Mouse (Mus musculus) left cerebral cortex, postnatal 14 days (tissue): ENCODE data around the gene Atp1a2. TPM values are rescaled to one million over a fixed set of nuclear protein-coding genes. Genes with fewer than 3 reads are reported as not detected.

ENCODE experiments used
- DNase-seq, 2 experiments: peaks; one replicate each; pipeline ENCODE4 v3.0.0; 2021 to 2022; ENCODE audit warnings: low spot score in 2 of 2, mixed read lengths in 1 of 2
- intact Hi-C: fragments of 180-260 bp; cut with DNase I; formaldehyde crosslinking; loops from one replicate; pipeline ENCODE4 v1.15.1; 2025
- total RNA-seq, 2 experiments: library from RNA; stranded (reverse); gene quantifications; 2 replicates each; pipeline ENCODE4 v1.2.3; 2021

The Atp1a2 gene
- total RNA-seq, 2 experiments from 2014 or later, result 571 to 592 TPM

DNA sequence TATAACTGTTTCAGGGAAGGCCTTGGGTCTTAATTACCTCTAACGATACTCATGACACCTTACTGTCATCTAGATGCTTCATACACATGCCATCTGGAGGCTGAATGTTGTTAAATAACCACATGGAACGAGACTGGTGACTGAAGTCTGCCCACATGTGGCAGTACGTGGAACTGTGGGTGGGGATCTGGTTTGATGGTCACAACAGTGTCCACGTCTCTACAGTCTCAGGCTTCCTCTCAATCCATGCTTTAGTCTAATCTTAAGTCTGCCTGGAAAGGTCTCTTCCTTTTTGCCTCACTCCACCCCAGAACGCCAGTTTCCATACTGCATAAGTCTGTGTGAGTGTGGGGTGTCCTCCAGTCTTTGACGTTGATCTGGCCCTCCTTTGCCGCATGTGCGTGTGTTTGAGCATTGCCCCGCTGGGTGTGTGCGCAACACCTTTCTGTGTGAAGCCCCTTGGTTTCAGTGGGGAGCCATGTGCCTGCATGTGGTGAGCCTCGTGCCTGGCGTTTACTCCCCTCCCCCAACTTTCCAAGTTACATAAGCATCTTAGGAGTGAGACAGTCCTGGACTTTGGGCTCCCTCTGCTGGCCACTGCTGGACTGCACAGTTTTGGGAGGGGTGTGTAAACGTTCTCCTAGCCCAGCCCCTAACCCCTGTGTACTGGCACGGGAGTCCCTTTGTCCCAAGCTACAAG is 12.0 kb upstream of the Atp1a2 start:
- DNase-seq, result peak; percentile 95 to 98
- intact Hi-C loops, result loop anchor here (2.0 to 10.0 kb wide), 3 partner anchors 163 to 265 kb away; partner anchors contain the start of gene Dcaf8

DNA sequence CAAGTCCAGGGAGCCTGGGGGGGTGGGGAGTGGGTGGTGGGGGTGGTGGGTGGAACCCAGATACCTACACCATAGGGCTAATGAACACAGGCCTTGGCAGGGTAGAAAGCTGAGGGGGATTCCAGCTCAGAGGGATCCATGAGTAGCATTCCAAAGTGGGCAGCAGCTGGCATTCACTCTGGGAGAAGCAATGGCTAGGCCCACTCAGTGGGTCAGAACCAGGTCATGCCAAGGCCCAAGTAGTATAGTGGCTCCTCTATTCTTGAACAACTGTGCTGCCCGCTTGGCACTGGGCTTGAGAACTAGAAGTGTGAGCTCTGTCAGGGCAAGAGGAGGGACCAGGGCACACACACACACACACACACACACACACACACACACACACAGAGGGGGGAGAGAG is 10.5 kb upstream of the Atp1a2 start:
- no peak for DNase-seq
- intact Hi-C loops, result no loop called here

DNA sequence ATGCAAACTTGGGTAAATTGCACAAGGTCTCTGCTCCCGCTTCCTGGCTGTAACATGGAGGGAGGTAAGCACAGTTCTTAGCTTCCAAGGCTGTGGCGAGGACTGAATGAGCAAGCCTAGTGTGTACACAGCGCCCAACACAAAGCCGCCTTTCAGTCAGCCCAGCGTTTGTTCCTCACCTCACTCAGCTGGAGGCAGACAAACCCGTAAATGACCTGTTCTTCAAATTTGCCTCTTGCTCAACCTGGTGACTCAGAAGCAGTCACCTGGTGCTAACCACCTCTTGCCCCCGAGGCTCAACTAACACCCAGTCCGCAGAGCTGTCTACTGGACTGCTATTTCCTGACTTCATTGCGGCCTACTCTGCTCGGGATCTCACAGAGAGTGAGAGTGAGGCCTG is 10.1 kb upstream of the Atp1a2 start:
- intact Hi-C loops, result no loop called here
- DNase-seq, result no peak

DNA sequence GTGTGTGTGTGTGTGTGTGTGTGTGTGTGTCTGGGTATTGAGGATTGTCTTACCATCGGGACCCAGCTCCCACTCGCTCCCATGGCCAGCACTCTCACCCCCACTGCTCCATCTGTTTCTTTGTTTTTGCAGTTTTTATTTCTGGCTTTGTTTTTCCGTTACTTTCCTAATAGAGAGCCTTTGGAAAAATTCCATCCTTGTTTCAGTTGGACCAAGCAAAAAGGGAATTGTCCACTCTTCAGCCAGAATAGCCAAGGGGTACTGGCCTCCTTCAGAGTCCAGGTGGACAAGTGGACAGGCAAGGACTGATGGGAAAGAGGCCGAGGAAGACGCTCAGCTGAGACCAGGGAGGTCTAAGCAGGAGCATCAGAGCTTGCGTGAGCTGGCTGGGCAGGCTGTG is 9.0 kb upstream of the Atp1a2 start:
- DNase-seq, result no peak
- intact Hi-C loops, result no loop called here

DNA sequence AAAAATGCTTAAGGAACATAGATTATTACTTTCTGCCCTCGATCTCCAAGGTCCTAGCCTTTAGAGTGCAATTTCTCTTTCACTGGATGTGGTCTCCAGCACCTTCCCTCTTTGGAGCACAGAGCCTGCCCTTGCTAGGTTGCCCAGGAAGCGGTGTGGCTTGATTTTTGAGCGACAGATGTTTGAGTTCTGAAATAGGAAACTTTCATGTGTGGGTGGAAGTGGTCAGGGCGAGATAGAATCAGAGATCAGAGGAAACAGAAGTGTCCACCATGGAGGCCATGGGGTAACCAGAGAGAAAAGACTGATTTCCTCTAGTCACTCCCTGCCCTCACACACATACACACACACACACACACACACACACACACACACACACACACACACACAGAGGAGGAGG is 8.3 kb upstream of the Atp1a2 start:
- intact Hi-C loops, result no loop called here
- no peak for DNase-seq

DNA sequence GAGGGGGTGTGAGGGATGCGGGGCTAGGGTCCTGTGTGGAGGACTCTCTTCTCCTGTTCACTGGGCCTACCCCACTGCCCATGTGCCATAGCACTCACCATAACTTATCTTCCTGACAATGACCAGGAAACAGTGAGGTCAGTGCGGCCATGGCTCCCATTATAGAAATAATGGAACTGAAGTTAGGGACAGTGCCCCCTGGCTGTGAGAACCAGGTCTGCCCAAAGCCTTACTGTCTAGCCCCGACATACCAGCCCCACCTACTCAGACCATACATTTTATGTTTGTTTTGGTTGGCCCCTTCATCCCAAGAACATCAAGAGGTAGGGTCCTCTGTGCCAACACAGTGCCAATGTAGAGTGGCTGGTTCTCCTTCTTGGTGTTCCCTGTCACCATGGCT is 7.8 kb upstream of the Atp1a2 start:
- no peak for DNase-seq
- intact Hi-C loops, result no loop called here

DNA sequence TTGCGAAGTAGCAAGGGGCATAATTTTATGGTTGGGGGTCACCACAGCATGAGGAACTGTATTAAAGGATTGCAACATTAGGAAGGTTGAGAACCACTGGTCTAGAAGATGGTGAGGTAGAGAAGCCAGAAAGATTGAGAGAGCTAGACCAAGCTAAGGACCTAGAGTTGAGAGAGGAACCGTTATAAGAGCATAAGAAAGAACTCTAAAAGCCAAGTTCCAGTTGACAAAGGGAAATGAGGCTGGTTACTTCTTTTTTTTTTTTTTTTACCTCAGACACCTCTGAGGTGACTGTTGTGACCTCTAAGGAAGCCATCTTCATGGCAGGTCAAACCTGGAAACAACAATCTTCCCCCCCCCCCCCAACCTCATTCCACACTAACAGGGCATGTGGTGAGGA is 7.3 kb upstream of the Atp1a2 start:
- intact Hi-C loops, result no loop called here
- DNase-seq, result no peak

DNA sequence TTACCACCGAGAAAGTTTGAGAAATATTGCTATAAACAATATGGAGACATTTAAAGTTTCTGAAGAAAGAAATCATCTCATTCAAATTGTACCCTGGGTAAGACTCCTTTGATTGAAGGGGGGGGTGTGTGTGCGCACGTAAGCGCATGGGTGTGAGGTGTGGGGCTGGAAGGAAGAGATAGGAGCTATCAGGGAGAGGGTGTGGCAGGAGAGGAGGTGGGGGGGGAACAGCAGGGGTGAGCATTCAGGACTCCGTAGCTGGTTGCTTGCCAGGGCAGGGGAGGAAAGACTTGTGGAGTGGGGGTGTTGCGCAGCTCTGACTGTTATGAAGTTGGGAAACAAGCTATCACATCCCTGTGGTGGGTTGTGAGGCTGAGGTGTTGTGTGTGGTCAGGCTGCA is 6.6 kb upstream of the Atp1a2 start:
- intact Hi-C loops, result no loop called here
- DNase-seq, result no peak

DNA sequence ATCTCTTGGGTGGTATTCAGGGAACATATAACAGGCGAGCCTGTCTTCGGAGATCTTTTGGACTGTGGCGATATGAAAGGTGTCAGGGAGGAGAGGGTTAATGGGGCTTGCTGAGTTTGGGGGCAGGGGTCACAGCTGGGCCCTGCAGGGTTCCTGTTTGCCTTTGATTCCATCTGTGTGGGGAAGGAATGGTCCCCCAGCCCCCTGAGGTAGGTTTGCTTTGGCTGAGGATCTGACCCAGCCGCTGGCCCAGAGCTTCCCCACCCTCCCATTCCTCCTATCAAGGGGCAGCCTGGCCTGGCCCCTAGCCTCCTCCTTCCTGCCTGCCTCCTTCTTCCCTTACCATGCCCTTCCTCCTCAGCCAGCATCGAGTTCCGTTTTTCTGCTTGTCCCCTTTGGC is 5.0 kb upstream of the Atp1a2 start:
- no peak for DNase-seq
- intact Hi-C loops, result no loop called here

DNA sequence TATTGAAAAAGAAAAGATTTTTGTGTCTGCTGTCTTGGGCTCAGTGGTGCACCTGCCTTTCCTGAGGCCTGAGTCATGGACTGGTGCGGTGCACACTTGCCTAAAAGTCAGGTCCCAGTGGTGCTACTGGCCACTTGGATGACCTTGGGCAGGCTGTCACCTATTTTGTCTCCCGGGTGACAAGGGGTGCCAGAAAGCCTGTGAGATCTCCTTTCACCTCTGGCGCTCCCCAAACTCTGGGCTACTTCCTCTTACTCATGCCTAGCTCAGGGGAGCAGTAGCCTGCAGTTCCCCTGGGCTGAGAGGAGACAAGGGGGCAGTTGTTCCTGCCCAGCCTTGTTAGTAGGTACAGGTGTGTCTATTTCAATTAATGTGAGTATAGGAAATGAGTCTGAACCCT is 4.4 kb upstream of the Atp1a2 start:
- DNase-seq, result no peak
- intact Hi-C loops, result no loop called here

DNA sequence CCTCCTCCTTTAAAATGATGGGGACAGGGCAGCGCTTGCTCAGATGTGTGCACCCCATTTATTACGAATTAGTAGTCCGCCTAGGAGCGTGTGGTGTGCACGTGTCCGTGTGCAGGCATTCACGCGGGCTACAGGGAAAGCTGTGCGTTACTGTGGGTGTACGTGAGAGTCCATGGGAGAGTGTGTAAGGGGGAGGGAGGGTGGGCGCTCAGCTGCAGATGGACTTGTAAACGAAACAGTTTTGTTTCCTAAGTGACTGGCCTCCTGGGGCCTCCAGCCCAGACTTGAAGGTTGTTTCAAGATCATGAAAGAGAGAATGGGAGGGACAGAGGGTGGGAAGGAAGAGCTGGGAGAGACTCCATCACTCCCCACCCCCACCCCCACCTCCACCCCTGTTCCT is 3.3 kb upstream of the Atp1a2 start:
- intact Hi-C loops, result no loop called here
- DNase-seq, result no peak

DNA sequence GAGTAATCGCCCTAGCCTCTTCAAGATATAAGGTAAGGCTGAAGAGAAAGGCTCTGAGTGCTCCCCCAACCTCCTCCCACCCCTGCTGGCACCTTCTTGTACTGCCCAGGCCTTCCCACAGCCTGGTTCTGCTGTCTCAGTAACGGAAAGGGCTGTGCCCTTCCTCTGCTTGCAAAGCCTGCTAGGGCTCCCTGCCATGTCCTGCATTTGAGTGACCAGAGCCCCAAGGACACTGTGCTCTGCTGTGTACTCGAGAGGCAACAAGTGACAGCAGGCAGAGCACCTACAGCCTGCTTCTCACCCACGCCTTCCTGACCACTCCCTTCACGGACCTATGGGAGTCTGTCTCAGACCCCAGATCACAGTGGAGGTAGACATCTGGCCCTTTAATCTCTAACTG is 2.4 kb upstream of the Atp1a2 start:
- intact Hi-C loops, result no loop called here
- DNase-seq, result no peak

DNA sequence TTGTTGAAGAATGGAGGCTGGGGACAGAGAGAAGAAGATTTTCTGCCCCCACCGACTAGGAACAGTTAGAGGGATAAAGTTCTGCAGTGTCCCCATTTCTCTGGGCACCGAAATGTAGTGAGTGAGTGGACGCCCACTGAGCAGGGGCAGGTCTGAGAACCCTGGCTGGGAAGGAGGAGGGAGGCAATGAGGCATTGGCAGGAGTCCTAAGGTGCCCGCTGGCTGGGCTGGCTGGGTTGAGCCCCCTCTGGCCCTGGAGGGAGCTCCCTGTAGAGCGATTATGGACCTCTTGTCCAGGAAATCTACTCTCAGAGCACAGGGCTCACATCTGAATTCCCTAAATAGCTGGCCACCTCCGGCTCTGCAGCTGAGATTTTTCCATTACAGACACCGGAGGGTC is 1.7 kb upstream of the Atp1a2 start:
- intact Hi-C loops, result no loop called here

DNA sequence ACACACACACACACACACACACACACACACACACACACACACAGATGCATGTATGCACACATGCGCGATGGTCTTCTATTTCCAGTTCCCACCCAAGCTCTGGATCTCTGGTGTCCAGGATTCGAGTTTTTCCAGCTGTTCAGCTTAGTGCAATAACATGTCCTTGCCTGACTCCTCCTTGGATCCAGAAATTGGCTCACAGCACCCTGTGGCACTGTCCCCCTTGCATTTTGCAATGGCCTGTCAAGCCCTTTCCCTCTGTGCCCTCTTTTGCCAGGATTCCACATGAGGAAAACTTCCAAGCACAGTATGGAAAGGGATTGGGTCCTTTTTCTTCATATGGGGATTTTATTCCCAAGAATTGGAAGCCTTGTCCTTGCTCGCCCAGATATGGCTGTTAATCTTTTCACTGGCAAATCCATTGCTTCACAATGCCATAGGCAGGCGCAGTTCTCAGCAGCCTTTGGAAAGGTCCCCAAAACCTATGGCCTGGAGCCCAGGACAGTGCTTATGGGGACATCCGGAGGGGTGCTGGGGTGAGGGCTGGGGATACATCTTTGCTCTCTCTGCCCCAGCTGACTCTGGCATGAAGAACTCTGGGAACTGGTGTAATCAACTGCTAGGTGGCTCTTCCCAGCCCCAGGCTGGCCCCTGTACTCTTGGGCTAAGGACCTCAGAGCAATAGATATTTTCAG is 901 bp downstream of the Atp1a2 start:
- DNase-seq, result no peak

More for the DNA sequence above, 1.7 kb upstream of the Atp1a2 start:
- DNase-seq, result no peak

DNA sequence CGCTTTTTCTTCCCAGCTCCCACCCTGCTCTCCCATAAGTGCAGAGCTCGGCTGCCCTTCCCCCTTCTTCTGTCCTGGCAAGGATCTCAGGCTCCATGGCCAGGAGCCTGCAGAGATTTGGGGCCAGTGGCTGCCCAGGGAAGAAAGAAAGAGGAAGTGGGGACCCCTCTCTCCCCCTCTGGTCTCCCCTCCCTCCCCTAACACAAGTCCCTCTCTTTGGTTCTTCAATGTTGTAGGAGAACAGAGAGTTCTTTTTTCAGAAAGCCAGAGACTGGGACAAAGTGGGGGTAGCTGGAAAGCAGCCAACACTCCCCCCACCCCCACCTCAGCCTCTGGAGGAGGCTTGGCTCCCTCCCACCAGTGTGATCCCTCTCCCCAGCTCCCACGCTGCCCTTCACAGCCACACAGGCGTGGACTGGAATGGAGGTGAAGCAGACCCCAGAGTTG is 2.1 kb downstream of the Atp1a2 start:
- intact Hi-C loops, result no loop called here
- DNase-seq, result peak; percentile 61 to 75

More for the DNA sequence above, 901 bp downstream of the Atp1a2 start:
- intact Hi-C loops, result no loop called here

DNA sequence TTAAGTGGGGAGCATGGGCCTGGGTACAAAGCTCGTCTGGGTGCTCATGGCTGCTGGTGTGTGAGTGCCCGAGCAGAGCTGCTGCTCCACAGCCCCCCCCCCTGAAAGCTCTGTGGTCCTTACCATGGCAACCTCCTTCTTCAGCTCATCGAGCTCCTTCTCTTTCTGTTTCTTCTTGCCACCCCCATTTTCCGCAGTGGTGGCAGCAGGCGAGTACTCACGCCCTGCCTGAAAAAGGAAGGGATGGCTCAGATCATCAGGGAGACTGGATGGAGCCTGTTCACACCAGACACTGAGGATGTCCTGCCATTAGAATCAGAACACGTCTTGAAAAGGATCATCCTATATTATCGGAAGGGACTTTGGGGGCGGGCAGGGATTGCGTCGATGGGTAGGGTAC is 4.4 kb downstream of the Atp1a2 start:
- intact Hi-C loops, result no loop called here
- DNase-seq, result peak in 1 of 2 experiments; percentile 54

DNA sequence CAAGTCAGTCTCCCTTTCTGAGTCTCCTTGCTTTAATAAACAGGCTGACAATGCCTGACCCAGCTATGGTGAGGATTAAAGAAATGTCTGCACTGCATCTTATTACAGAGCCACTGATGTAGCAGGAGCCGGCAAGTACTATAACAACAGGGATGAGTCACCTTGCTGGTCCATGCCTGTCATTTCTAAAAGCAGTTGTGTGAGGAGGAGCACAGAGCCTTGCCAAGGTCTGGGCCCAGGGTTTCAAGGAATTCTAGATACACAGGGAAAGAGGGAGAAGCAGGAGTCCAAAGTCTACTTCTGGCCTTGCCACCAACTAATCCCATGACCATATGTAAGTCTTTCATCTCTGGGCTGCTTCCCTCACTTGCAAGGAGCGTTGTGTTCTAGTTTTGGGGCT is 5.0 kb downstream of the Atp1a2 start:
- intact Hi-C loops, result no loop called here
- DNase-seq, result no peak

DNA sequence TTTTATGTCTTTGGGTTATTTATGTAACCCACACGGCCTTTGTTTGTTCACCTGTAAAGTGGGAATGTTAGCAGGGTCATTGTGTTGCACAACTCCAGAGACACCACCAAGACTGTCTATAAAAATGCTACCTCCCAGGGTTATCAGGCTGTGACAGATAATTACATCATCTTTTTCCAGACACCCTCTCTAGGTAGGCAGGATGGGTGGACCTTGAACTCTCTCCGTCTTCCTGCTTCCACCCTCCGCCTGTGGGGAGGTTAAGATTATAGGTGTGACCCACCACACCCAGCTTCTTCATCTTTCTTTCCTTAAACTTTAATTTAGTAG is 8.3 kb downstream of the Atp1a2 start:
- intact Hi-C loops, result no loop called here
- DNase-seq, result no peak

DNA sequence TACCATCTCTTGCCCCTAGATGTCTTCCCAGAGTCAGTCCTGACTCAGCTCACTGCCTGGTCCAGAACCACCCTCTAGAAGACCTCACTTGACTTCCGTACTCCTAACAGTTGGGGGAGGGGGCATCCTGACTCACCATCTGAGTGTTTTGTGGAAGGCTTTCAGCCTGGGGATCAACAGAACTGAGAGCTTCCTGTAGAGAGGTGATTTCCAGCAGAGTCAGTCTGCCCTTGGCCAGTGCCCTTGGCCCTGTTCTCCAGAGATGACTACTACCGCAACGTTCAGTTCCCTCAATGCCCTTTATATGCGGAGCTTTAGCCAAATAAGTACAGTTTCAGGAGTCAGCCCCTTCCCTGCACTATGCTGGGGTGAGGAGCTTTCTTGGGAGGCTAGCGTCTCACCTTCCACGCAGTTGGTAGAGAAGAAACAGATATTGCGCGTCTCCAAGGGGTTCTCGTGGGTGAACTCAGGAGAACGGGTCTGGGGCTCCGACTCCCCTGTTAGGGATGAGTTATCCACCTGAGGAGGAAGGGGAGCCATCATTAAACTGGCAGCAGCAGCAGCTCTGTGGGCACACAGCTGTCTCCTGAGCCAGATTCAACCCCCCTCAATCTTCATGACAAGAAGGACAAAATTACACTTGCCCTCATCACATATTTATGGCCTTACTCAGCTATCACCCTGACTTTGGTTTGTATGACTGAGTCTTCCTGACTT is 8.8 kb downstream of the Atp1a2 start:
- no peak for DNase-seq
- intact Hi-C loops, result no loop called here

DNA sequence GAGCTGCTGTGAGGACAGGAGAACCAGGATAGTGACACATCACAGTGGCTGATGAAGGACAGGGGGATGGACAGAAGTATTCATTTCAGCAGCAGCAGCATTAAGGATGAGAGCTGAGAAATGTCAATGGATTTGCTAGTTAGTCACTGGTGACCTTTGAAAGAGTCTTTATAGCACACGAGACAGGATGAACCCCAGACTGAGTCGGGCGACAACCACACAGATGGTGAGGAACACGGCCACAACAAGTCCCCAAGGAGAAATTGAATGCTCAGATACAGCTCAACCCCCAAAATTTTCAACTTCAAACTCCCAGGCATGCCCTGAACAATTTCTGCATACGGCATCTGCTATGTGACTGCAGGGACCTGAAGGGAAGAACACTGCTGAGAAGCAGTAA is 11.1 kb downstream of the Atp1a2 start:
- intact Hi-C loops, result no loop called here
- DNase-seq, result no peak

DNA sequence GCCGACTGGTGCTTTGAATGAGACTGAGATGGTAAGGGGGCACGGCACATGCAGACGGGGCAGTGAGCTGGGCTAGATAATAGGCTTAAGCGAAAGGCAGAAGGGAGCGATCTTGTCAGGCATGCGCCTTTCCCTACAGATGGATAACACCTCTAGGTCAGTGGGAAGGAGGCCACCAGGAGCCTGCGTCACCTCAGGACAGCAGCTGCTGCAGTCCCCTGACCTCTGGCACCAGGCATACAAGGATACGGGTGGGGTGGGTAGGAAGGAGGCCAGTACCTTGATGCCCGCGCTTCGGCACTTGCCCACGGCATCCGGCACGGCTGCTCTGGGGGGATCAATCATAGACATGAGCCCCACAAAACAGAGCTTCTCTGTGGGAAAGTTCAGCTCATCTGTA is 13.6 kb downstream of the Atp1a2 start:
- intact Hi-C loops, result no loop called here
- no peak for DNase-seq
